Mouse (Mus musculus): ENCODE measurements at regions not wholly inside any gene's neighbourhood (a gene's known extent, or its start where the extent isn't known, plus 50 kb on each side); places are given as distances from the start of the nearest gene placed in this dataset.

- no peaks in the 10 kb centered on the region for H3K9me3 ChIP-seq (ENCODE audit: control insufficient read depth, low read length)
- H3K9ac ChIP-seq (ENCODE audit: low read length) = no peak overlapping the region
- H3K4me2 ChIP-seq = no peak overlapping the region
- WGBS = 83% methylated on average over 9 of the region's 9 CpGs
- H3K27ac ChIP-seq (ENCODE audit: low read depth, low read length) = no peak overlapping the region
- no peaks in the 10 kb centered on the region for H3K4me1 ChIP-seq (ENCODE audit: control insufficient read depth, insufficient read depth, low read length)
- DNase-seq (ENCODE audit: low spot score, missing footprints) (no peak), ATAC-seq (ENCODE audit: low FRiP score) (no peak)
- no peak overlapping the region for H3K4me3 ChIP-seq (ENCODE audit: low read depth, low read length)
- no peaks in the 10 kb centered on the region for H3K27me3 ChIP-seq (ENCODE audit: control insufficient read depth, insufficient read depth, low read length)
- H3K36me3 ChIP-seq (ENCODE audit: control insufficient read depth, insufficient read depth, low read length) = no peaks in the 10 kb centered on the region
These were observed 80.6 kb upstream of the Mgmt start for GRCm38 (mm10) chr7:136813691-136814325.

DNA sequence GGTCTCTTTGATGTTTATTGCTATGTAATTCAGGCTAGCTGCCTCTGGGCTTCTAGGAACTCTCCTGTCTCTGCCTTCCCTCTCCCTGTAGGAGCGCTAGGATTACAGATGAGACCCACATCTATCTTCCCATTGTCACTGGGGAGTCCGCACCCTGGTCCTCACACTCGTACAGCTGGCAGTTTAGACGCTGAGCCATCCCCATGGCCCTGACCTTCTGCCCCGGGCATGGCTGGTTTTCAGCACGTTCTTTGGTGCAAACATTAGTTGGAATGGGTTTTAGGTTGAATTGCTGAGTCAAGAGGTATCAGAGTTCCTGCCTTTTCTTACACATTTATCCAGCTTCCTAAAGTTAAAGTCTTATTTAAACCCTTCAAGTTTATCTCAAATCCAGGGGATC lies 79.7 kb upstream of the Mgmt start:
- H3K27me3 ChIP-seq (ENCODE audit: control insufficient read depth, insufficient read depth, low read length) = no peaks in the 10 kb centered on the region
- H3K36me3 ChIP-seq (ENCODE audit: control insufficient read depth, insufficient read depth, low read length) = no peaks in the 10 kb centered on the region
- no peak overlapping the region for H3K4me3 ChIP-seq (ENCODE audit: low read depth, low read length)
- H3K9ac ChIP-seq (ENCODE audit: low read length) = no peak overlapping the region
- DNase-seq (ENCODE audit: low spot score, missing footprints) = no peak
- H3K27ac ChIP-seq (ENCODE audit: low read depth, low read length) = no peak overlapping the region
- H3K4me2 ChIP-seq = no peak overlapping the region
- H3K9me3 ChIP-seq (ENCODE audit: control insufficient read depth, low read length) = no peaks in the 10 kb centered on the region
- H3K4me1 ChIP-seq (ENCODE audit: control insufficient read depth, insufficient read depth, low read length) = no peaks in the 10 kb centered on the region
- 86% methylated on average over 6 of the region's 6 CpGs for WGBS
- ATAC-seq (ENCODE audit: low FRiP score) = no peak

- ATAC-seq (ENCODE audit: low FRiP score) (no peak), DNase-seq (ENCODE audit: low spot score, missing footprints) (peak; percentile 19)
- Histone ChIP-seq H3K36me3 (ENCODE audit: control insufficient read depth, insufficient read depth, low read length) (no peaks in the 10 kb centered on the region), H3K27me3 (ENCODE audit: control insufficient read depth, insufficient read depth, low read length) (no peaks in the 10 kb centered on the region), H3K9me3 (ENCODE audit: control insufficient read depth, low read length) (no peaks in the 10 kb centered on the region), H3K4me3 (ENCODE audit: low read depth, low read length) (no peak overlapping the region), H3K27ac (ENCODE audit: low read depth, low read length) (no peak overlapping the region), H3K4me1 (ENCODE audit: control insufficient read depth, insufficient read depth, low read length) (no peaks in the 10 kb centered on the region), H3K4me2 (no peak overlapping the region), H3K9ac (ENCODE audit: low read length) (no peak overlapping the region)
- 74% methylated on average over 4 of the region's 4 CpGs for WGBS
These were observed 74.1 kb upstream of the Mgmt start for GRCm38 (mm10) chr7:136820291-136820690.

DNA sequence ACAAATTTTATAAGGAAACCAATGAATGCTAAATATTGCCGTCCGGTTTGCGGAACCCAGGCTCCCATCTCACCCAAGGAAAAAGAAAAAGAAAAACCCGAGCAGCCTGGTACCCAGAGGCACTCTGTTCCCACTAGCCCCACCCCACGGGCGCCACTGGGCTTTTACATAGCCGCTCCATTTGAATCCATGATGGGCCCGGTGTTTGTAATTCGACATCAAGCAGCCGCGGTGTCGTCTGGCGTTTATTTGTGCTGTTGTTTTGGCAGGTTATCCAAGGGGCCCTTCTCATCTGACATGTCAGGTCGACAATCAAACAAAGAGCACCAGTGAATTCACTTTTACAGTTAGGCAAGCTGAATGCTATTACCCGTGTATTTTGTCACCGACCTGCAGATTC lies 68.8 kb upstream of the Mgmt start:
- no peaks in the 10 kb centered on the region for H3K36me3 ChIP-seq (ENCODE audit: control insufficient read depth, insufficient read depth, low read length)
- no peaks in the 10 kb centered on the region for H3K9me3 ChIP-seq (ENCODE audit: control insufficient read depth, low read length)
- H3K27me3 ChIP-seq (ENCODE audit: control insufficient read depth, insufficient read depth, low read length) = no peaks in the 10 kb centered on the region
- no peak for ATAC-seq (ENCODE audit: low FRiP score)
- DNase-seq (ENCODE audit: low spot score, missing footprints) = peak; percentile 88
- no peak overlapping the region for H3K27ac ChIP-seq (ENCODE audit: low read depth, low read length)
- H3K4me1 ChIP-seq (ENCODE audit: control insufficient read depth, insufficient read depth, low read length) = no peaks in the 10 kb centered on the region; the same call in 1 of the 2 replicates
- H3K4me3 ChIP-seq (ENCODE audit: low read depth, low read length) = no peak overlapping the region
- peak overlapping the region; percentile 17 for H3K4me2 ChIP-seq
- WGBS = 31% methylated on average over 16 of the region's 16 CpGs
- H3K9ac ChIP-seq (ENCODE audit: low read length) = no peak overlapping the region

DNA sequence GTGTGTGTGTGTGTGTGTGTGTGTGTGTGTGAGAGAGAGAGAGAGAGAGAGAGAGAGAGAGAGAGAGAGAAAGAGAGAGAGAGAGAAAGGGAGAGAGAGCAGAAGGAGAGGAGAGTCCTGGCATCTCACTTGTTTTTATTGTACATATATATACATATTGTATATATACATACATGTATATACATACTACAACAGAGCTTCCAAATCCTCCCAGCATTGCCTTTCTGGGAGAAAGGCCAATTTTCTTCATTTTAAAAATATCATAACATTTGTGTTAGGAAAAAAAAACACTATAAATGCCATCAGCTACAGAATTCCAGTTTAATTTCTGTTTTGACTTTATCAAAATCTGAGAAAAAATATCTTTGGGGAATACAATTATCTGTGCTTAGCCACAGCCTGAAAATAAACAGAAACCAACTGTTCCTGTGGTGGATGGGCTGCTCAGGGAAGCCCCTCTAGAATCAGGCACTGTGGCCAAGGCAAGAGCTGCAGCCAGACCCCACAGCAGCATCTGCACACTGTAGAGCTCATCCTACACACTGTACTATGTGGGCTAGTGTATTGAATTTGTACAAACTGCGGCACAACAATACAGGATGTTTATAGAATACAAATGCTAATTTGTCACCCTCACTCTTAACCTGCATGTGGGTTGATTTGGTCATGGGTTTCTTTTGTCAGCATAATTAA lies 64.6 kb upstream of the Mgmt start:
- Histone ChIP-seq H3K27me3 (ENCODE audit: control insufficient read depth, insufficient read depth, low read length) (no peaks in the 10 kb centered on the region), H3K9ac (ENCODE audit: low read length) (no peak overlapping the region), H3K9me3 (ENCODE audit: control insufficient read depth, low read length) (no peaks in the 10 kb centered on the region), H3K4me3 (ENCODE audit: low read depth, low read length) (no peak overlapping the region), H3K4me2 (no peak overlapping the region), H3K4me1 (ENCODE audit: control insufficient read depth, insufficient read depth, low read length) (no peaks in the 10 kb centered on the region; the same call in 1 of the 2 replicates), H3K27ac (ENCODE audit: low read depth, low read length) (no peak overlapping the region), H3K36me3 (ENCODE audit: control insufficient read depth, insufficient read depth, low read length) (no peaks in the 10 kb centered on the region)
- 91% methylated on average over 1 of the region's 1 CpGs for WGBS
- ATAC-seq (ENCODE audit: low FRiP score) (no peak), DNase-seq (ENCODE audit: low spot score, missing footprints) (no peak)

- H3K4me1 ChIP-seq (ENCODE audit: control insufficient read depth, insufficient read depth, low read length) = no peaks in the 10 kb centered on the region
- H3K27me3 ChIP-seq (ENCODE audit: control insufficient read depth, insufficient read depth, low read length) = no peaks in the 10 kb centered on the region
- 83% methylated on average over 7 of the region's 7 CpGs for WGBS
- H3K27ac ChIP-seq (ENCODE audit: low read depth, low read length) = no peak overlapping the region
- no peak overlapping the region for H3K4me3 ChIP-seq (ENCODE audit: low read depth, low read length)
- no peaks in the 10 kb centered on the region for H3K9me3 ChIP-seq (ENCODE audit: control insufficient read depth, low read length)
- no peak overlapping the region for H3K4me2 ChIP-seq
- ATAC-seq (ENCODE audit: low FRiP score) = no peak
- no peaks in the 10 kb centered on the region for H3K36me3 ChIP-seq (ENCODE audit: control insufficient read depth, insufficient read depth, low read length)
- DNase-seq (ENCODE audit: low spot score, missing footprints) = no peak
- H3K9ac ChIP-seq (ENCODE audit: low read length) = no peak overlapping the region
These were observed 62.0 kb upstream of the Mgmt start for GRCm38 (mm10) chr7:136832419-136832818.

DNA sequence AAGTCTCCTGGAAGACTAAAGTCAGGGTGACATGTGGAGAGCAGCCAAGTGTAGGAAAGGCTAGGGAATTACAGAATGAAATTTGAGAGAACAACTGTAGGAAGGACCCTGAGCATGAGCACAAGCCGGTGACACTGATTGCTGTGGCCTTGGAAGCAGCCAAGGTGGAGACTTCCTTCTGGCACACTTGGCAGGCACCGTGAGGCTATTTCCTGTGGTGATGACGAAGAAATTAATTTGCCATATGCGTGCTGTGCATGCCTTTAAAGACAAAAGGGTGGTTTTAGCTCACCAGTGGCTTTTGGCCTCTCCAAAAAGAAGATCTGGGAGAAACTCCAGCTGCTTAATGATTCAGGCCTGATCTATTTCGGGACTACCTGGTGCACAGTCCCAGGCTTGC lies 55.4 kb upstream of the Mgmt start:
- Histone ChIP-seq H3K4me3 (ENCODE audit: low read depth, low read length) (no peak overlapping the region), H3K9ac (ENCODE audit: low read length) (no peak overlapping the region), H3K9me3 (ENCODE audit: control insufficient read depth, low read length) (no peaks in the 10 kb centered on the region), H3K27me3 (ENCODE audit: control insufficient read depth, insufficient read depth, low read length) (no peaks in the 10 kb centered on the region), H3K36me3 (ENCODE audit: control insufficient read depth, insufficient read depth, low read length) (no peaks in the 10 kb centered on the region), H3K4me2 (no peak overlapping the region), H3K27ac (ENCODE audit: low read depth, low read length) (no peak overlapping the region), H3K4me1 (ENCODE audit: control insufficient read depth, insufficient read depth, low read length) (no peaks in the 10 kb centered on the region)
- no peak for ATAC-seq (ENCODE audit: low FRiP score)
- peak; percentile 71 for DNase-seq (ENCODE audit: low spot score, missing footprints)
- WGBS = 81% methylated on average over 5 of the region's 5 CpGs

GRCm38 (mm10) chr7:136840224-136840623 lies 54.2 kb upstream of the Mgmt start:
- ATAC-seq (ENCODE audit: low FRiP score) = no peak

GRCm38 (mm10) chr7:136842751-136843150 lies 51.7 kb upstream of the Mgmt start:
- Histone ChIP-seq H3K27me3 (ENCODE audit: control insufficient read depth, insufficient read depth, low read length) (no peaks in the 10 kb centered on the region), H3K4me2 (no peak overlapping the region), H3K4me3 (ENCODE audit: low read depth, low read length) (no peak overlapping the region), H3K4me1 (ENCODE audit: control insufficient read depth, insufficient read depth, low read length) (peaks cover 5% of the 10 kb centered on the region; the same call in 1 of the 2 replicates), H3K36me3 (ENCODE audit: control insufficient read depth, insufficient read depth, low read length) (no peaks in the 10 kb centered on the region), H3K9ac (ENCODE audit: low read length) (no peak overlapping the region), H3K27ac (ENCODE audit: low read depth, low read length) (no peak overlapping the region), H3K9me3 (ENCODE audit: control insufficient read depth, low read length) (no peaks in the 10 kb centered on the region)
- WGBS = 71% methylated on average over 7 of the region's 7 CpGs
- ATAC-seq (ENCODE audit: low FRiP score) = no peak
- no peak for DNase-seq (ENCODE audit: low spot score, missing footprints)

More at GRCm38 (mm10) chr7:136840224-136840623, 54.2 kb upstream of the Mgmt start:
- H3K4me2 ChIP-seq = no peak overlapping the region
- no peaks in the 10 kb centered on the region for H3K9me3 ChIP-seq (ENCODE audit: control insufficient read depth, low read length)
- 65% methylated on average over 7 of the region's 7 CpGs for WGBS
- H3K4me1 ChIP-seq (ENCODE audit: control insufficient read depth, insufficient read depth, low read length) = no peaks in the 10 kb centered on the region
- no peaks in the 10 kb centered on the region for H3K36me3 ChIP-seq (ENCODE audit: control insufficient read depth, insufficient read depth, low read length)
- no peak overlapping the region for H3K4me3 ChIP-seq (ENCODE audit: low read depth, low read length)
- H3K27ac ChIP-seq (ENCODE audit: low read depth, low read length) = no peak overlapping the region
- no peak overlapping the region for H3K9ac ChIP-seq (ENCODE audit: low read length)
- no peak for DNase-seq (ENCODE audit: low spot score, missing footprints)
- no peaks in the 10 kb centered on the region for H3K27me3 ChIP-seq (ENCODE audit: control insufficient read depth, insufficient read depth, low read length)
